Mouse (Mus musculus): ENCODE measurements around the gene Ern2. TPM values are rescaled to one million over a fixed set of nuclear protein-coding genes. Genes with fewer than 3 reads are reported as not detected.

Ern2 gene
- total RNA-seq, 2 experiments from 2014 or later: not detected

GRCm38 (mm10) chr7:122160037-122160436 is 26.0 kb downstream of the Ern2 start:
- ATAC-seq (ENCODE audit: poor library complexity, severe bottlenecking): no peak

DNA sequence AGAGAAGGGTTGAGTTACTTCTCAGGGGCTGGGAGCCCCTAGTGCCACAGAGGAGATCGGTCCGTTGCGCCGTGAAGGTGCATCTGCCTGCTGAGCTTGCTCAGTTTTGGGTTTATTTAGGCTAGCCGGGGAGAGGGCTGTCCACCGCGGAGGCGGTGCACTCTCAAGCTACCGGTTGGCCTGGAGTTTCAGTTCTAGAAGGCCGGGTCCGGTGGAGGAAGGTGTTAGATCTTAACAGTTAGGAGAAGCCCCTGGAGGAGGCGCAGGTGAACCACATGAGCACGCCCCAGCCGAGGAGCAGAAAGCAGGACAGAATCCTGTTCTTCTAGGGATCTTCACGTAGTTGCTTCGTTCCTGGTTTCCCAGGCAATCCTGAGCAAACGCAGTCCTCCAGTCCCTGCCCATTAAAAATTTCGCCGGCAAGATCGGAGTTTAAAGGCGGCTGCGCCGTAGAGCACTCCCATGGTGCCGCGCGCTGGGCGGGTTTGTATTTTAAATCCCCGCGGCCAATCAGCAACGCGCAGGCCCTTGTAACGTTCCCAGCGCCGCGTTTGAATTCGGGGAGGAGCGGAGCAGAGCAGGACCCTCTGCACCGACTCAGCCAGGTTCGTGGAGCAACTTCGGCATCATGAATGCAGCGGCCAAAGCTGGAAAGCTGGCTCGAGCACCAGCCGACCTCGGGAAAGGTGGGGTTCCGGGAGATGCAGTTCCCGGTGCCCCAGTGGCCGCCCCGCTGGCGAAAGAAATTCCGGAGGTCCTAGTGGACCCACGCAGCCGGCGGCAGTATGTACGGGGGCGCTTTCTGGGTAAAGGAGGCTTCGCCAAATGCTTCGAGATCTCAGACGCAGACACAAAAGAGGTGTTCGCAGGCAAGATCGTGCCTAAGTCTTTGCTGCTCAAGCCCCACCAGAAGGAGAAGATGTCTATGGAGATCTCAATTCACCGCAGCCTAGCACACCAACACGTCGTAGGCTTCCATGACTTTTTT is 26.8 kb downstream of the Ern2 start, which contains the start of gene Plk1:
Plk1 (plus strand) TSS at position 525 of the 988 bp plus-strand sequence.
- peak; percentile 79 for ATAC-seq (ENCODE audit: poor library complexity, severe bottlenecking)

DNA sequence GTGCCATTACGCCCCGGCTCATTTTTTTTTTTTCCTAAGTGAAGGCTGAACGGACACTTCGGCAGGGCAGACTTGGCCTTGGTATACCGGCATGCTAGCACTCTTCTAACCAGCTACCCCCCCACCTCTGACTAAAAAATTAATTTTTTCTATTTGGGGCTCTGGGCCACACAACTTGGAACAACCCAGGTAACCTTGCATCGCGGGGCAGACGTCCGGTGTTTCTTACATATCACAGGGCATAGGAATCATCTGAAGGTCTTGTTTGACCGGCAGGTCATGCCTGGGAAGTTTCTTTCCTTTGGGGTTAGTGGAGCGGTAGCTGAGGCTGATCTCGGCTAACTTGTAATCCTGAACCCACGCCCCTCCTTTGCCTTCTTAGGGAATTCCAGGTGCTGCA is 27.5 kb downstream of the Ern2 start:
- ATAC-seq (ENCODE audit: poor library complexity, severe bottlenecking): peak; percentile 12; the same call in 1 of the 2 replicates

DNA sequence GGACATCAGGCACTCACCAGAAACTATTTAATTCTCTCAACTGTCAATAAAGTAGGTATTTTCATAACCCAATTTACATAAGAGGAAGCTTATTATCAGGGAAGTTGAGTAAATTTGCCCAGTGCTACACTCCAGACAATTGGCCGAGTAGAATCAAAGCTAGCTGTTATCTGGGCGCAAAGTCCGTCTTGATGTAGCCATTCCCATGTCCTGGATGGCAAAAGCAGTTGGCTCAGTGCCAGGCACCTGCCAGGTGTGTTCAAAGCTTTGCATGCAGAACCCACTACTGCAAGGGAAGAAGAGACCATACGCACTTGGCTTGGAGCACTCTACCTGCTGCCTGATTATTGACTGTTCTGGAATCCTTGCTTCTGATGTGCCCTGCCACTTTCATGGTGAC is 33.5 kb downstream of the Ern2 start:
- no peak for ATAC-seq (ENCODE audit: poor library complexity, severe bottlenecking)

- ATAC-seq (ENCODE audit: poor library complexity, severe bottlenecking): no peak
These were observed 45.0 kb downstream of the Ern2 start for GRCm38 (mm10) chr7:122140991-122141390.

- ATAC-seq (ENCODE audit: poor library complexity, severe bottlenecking): peak; percentile 66
These were observed 47.8 kb downstream of the Ern2 start for GRCm38 (mm10) chr7:122138190-122138589.

DNA sequence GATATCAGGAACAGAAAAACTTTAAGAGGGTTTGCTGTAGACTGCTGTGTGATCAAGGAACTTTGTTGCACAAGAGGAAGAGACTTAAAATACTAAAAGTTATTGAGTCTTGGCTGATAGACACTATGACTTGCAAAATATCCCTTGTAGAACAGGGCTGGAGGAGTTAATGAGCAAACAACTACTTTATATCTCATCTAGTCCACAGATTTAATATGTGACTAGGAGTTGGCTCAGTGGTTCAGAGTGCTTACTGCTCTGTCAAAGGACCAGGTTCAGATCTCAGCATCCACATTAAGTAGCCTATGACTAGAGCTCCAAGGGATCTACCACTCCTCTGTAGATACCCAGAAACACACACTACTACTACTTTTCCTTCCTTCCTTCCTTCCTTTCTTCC is 48.9 kb downstream of the Ern2 start:
- no peak for ATAC-seq (ENCODE audit: poor library complexity, severe bottlenecking)

DNA sequence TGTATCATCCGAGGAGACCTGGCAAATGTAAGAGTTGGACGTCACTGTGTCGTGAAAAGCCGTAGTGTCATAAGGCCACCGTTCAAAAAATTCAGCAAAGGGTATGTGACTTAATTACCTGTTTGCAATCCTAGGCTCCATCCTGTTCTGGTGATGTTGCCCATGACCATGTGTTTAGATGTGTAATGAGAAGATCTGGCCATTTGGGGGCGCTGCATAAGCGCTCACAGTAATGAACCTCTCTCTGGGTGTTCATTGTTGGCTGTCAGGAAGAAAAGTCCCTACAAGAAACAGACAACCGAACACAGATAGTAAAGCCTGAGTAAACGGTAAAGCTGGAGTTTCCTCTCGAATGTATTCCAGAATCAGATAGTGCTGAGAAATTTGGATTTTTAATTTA is 50.9 kb downstream of the Ern2 start:
- no peak for ATAC-seq (ENCODE audit: poor library complexity, severe bottlenecking)

DNA sequence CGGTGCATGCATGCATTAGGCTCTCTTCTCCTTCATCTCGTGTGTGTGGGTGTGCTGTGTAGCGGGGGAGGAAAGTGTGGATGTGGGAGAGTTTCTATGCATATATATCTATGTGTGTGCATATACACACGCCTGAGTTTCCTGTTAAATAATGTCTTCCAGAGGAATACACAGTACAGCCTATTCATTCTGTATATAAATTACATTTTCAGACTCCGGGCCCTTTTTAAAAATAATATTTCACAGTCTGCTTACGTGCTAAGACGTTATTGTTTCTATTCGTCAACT is 52.7 kb downstream of the Ern2 start:
- ATAC-seq (ENCODE audit: poor library complexity, severe bottlenecking): no peak

GRCm38 (mm10) chr7:122132497-122133337 is 53.3 kb downstream of the Ern2 start, which contains the start of the genes Palb2 and Dctn5:
Gene Palb2 (minus strand): TSS chr7:122132985.
Gene Dctn5 (plus strand): TSS chr7:122133041.
- ATAC-seq (ENCODE audit: poor library complexity, severe bottlenecking): peak; percentile 94

- no peak for ATAC-seq (ENCODE audit: poor library complexity, severe bottlenecking)
These were observed 54.2 kb downstream of the Ern2 start for GRCm38 (mm10) chr7:122131834-122132233.

DNA sequence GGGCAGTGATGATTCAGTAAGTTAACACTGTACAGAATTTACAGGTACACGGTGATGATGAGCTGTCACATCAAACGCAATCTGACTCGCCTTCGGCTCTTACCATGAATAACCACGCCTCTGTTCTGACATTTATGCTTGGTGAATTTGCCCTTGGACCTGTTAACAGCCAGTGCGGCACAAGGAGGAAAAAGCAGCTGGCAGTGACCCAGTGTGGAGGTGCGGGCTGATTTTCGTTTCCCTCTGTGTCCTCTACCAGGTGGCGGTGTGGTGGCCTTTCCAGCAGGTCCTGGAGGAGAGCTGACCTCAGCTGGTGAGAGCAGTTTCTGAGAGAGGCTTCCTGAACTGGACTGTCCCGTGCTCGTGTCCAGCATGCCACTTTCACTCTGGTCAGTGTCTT is 59.1 kb downstream of the Ern2 start:
- no peak for ATAC-seq (ENCODE audit: poor library complexity, severe bottlenecking)

GRCm38 (mm10) chr7:122125636-122126035 is 60.4 kb downstream of the Ern2 start:
- no peak for ATAC-seq (ENCODE audit: poor library complexity, severe bottlenecking)

DNA sequence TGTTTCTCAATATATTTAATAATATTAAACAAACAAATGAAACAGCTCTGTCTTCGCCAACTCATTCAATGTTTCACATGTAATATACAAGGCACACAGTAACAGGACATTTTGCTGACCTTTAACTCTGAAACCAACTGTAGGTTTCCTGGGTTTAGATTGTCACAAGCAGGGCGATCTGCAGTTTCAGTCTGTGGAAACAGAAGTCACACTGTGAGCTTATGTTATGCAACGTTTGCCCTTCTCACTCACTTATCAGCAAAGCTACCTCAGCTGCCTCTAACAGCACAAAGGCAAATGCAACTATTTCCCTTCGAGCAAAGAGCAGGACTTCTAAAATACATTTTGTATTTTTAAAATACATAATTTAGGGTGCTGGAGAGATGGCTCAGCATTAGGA is 62.5 kb downstream of the Ern2 start:
- ATAC-seq (ENCODE audit: poor library complexity, severe bottlenecking): no peak

Other genes starting within 250 kb of the Ern2 start
- gene Cog7, start 204.5 kb downstream of the Ern2 start, total RNA-seq (2015): 7.6 and 7.7 TPM in 2 replicates
- gene Cog7, start 204.5 kb downstream of the Ern2 start, total RNA-seq (2017): 7.8 and 8.3 TPM in 2 replicates
- 3.9 and 5.2 TPM in 2 replicates for gene Gga2, start 165.0 kb downstream of the Ern2 start, total RNA-seq (2015)
- 3.4 and 5.1 TPM in 2 replicates for gene Gga2, start 165.0 kb downstream of the Ern2 start, total RNA-seq (2017)
- gene Ubfd1, start 119.0 kb downstream of the Ern2 start, total RNA-seq (2015): 14.3 and 16.3 TPM in 2 replicates
- gene Ubfd1, start 119.0 kb downstream of the Ern2 start, total RNA-seq (2017): 14.4 and 15.0 TPM in 2 replicates
- 1.0 and 1.5 TPM in 2 replicates for gene Ears2, start 118.9 kb downstream of the Ern2 start, total RNA-seq (2015)
- 0.98 and 1.3 TPM in 2 replicates for gene Ears2, start 118.9 kb downstream of the Ern2 start, total RNA-seq (2017)
- gene Ndufab1, start 84.3 kb downstream of the Ern2 start, total RNA-seq (2015): 128 and 133 TPM in 2 replicates
- gene Ndufab1, start 84.3 kb downstream of the Ern2 start, total RNA-seq (2017): 36.2 and 69.0 TPM in 2 replicates
- 15.4 and 15.7 TPM in 2 replicates for gene Palb2, start 53.2 kb downstream of the Ern2 start, total RNA-seq (2015)
- gene Palb2, start 53.2 kb downstream of the Ern2 start, total RNA-seq (2017): 8.1 and 11.5 TPM in 2 replicates
- gene Dctn5, start 53.2 kb downstream of the Ern2 start, total RNA-seq (2015): 64.7 and 75.2 TPM in 2 replicates
- gene Dctn5, start 53.2 kb downstream of the Ern2 start, total RNA-seq (2017): 81.3 and 94.4 TPM in 2 replicates
- gene Plk1, start 26.8 kb downstream of the Ern2 start, total RNA-seq (2015): 46.9 and 48.0 TPM in 2 replicates
- 52.6 and 60.9 TPM in 2 replicates for gene Plk1, start 26.8 kb downstream of the Ern2 start, total RNA-seq (2017)
- 0.27 TPM in 1 of 2 replicates, not detected in the other for gene Chp2, start 33.3 kb upstream of the Ern2 start, total RNA-seq (2015)
- 0.18 and 0.94 TPM in 2 replicates for gene Chp2, start 33.3 kb upstream of the Ern2 start, total RNA-seq (2017)
- 131 and 135 TPM in 2 replicates for gene Prkcb, start 102.5 kb upstream of the Ern2 start, total RNA-seq (2015)
- gene Prkcb, start 102.5 kb upstream of the Ern2 start, total RNA-seq (2017): 85.9 and 96.3 TPM in 2 replicates